Mouse (Mus musculus) kidney, postnatal 14 days (tissue): ENCODE measurements around the gene Chit1.

Experiments
- DNase-seq: peaks from one replicate; pipeline ENCODE4 v3.0.0; 2022; ENCODE audit warnings: mixed read lengths

Gene Chit1

DNA sequence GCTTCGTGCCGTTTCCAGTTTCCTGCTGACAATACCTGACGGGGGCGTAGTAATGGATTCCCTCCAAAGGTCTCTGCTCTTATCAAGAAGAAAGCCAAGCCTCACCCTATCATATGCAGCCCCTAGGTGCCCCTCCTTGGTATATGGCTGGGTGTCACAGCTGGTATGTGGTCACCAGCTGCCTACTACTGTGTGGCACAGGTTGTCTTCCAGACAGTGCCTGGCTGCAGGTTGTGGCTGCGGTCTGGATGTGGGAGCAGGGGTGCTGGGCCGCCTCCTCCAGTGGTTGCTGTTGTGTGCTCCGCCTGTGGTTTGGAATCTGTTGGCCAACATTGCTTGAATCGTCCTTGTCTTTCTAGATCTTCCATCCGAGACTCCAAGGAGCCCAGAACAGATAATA, 39.7 kb downstream of the Chit1 start:
- no peak for DNase-seq

DNA sequence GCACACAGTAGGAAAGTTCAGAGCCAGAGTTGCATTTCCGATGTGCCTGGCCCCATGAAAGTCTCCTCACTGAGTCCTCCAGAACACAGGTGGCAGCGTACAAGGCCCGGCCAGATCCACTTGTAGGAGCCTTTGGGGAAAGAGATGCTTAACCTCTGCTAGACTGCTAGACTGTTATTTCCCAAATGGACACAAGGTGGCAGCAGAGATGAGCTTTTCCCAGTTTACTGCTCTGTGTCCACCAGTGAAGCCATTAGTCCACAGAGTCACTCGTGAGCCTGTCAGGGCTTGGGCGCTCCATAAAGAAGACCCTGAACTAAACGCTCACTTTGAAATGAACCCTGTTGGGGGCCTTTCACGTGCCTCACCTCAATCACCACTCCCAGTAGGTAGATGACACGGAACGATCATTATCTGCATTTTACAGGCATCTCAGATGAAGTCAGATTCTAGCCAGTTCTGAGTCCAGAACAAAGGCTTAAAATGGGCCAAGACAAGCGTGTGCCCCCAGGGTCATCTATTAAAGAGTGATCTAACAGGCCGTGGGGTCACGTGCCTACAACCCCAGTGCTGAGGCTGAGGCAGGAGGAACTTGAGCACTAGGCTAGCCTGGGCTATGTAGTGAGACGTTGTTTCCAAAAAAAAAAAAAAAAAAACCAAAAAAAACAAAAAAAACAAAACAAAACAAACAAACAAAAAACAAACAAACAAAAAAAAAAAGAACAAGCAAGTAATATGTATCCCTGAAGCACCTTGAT, 40.8 kb downstream of the Chit1 start:
- DNase-seq: peak; percentile 85

DNA sequence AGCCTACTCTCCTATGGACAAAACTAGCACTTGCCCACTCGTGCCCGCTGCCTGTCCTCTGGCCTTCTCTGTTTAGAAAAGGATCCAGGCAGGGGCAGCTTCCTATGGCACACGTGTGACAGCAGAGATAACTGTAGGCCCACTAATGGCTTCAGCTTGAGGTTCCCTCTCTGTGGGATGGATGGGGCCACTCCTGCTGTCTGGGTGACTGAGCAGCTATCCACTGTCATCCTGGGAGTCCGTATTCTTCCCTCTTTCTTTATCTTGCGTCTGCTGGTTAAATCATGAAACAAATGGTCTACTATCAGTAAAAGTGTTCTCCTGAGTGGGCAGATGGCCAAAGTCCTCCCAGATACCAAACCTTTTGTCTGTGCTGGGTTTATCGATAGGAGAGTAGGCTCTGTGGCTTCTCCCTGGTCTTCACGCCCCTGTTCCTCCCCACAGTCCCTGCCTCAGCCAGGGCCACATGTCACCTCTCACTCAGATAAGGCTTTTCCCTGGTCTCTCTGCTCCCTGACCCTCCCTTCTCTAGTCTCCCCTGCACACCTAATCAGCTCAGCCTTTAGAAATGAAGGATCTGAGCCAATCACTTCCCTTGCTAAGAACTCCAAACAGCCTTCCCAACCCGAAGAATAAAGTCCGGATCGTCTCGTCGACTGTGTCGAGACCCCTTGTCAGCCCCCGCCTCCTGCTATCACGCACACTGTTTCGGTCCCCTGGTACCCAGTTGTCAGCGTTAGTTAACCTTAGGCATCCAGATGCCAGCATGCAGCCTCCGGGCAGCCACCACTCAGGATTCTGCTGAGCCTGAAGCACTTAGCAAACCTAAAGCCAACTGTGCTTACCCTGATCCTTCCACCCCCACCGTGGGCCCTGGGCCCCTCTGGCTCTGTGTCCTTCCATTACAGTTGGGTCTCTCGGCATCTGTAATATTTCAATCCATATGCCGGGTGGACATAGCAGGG, 41.9 kb downstream of the Chit1 start:
- no peak for DNase-seq

DNA sequence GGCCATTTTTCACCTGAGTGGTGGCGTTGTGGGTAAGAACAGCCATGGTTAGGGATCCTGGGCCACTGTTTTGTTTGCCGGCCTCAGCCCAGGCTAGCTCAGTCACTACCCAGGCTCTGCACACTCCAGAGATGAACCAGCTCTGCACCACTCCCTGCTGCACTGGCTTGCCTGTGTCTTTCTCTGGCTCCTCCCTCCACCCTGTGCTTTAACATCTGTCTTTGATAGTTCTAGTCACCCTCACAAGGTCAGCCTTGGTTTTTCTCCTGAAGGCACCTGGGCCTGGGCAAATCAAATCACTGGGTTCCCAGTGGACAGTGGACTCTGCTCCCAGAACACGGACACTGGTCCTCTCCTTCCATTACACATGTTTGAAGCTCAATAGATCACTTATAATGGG, 43.1 kb downstream of the Chit1 start:
- no peak for DNase-seq

DNA sequence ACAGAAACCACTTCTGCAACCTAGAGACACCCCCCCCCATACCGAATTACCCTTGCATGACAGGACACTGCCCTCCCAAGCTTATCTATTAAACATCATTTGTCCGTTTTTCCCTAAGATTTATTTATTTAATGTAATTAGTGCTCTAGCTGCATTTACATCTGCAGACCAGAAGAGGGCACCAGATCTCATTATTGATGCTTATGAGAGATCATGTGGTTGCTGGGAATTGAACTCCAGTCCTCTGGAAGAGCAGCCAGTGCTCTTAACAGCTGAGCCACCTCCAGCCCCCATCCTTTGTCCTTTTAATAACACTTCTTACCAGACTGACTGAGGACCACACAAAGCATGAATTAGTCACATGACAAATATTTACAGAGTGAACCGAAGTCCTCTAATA, 43.6 kb downstream of the Chit1 start:
- no peak for DNase-seq

DNA sequence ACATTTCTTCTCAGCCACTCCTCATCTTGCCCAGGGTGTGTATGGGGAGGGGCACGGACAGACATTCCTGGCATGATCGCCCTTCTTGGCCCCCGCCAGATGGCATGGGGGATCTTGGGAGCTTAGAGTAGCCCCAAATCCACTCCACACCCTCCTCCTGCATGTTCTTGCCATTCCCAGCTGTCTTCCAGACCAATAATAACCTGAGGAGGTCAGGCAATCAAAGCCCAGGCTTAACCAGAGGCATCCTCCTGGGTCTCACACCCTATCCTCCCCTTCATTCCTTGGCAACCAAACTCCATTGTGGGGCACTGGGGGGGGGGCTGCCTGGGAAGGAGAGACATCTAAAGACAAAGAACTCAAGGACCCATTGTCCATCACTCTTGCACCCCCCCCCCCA, 49.4 kb downstream of the Chit1 start:
- DNase-seq: no peak

DNA sequence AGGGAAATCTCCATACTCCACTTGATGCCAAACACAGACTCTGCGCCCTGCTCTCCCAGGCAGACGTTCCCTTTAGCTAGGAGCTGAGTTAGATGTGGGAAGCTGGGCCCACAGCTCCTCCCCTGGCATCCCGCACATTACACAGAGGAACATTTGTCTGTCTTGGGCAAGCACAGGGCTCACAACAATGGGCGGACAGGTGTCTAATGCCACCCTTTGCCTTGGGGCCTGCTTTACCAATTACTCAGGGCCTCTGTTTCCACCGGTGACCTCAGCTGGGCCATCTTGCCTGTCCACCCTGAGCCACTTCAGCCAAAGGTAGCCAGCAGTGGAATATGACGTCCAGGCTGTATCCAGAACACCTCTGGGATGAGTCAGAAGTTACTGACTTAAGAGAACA, 50.4 kb downstream of the Chit1 start:
- DNase-seq: no peak

DNA sequence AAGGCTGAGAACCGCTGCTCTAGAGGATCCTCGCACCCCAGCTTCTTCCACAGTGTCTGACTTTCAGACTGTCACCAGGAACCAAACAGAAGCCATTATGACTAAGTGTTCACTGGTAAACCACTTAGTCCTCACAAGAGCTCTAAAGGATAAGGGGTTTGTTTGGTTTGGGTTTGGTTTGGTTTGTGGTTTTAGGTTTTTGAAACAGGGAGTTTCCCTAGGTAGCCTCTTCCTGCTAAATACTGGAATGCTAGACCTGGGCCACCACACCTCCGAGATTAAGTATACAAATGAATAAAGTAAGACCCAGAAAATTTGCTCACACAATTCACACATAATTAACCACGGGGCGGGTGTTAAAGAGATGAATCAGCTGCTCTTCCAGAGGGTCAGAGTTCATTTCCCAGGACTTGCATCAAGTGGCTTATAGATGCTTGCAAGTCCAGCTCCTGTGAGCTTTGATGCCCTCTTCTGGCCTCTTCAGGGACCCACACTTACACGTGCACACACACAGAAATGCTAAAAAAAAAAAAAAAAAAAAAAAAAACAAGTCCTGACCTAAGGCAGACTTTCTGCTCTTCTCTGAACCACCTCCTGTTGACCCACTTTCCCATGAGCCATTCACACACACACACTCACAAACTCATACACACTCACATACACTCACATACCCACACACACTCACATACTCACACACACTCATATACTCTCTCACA, 51.6 kb downstream of the Chit1 start:
- DNase-seq: no peak

DNA sequence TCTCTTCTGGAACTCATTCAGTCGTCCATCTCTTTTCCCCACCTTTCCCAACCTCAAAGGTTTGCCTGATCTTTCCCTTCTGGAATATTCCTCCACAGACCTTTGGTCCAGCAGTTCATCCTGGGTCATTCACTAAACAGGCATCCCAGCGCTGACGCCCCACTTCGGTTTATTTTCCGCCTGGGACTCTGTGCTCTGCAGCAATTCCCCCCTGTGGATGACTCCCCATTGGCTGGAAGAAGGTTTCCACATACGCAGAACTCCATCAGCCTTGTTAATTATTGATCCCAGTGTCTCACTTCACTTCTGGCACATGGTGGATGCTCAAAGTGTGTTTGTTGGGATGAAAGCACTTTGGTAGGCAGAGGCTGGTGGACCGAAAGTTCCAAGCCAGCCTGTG, 52.4 kb downstream of the Chit1 start:
- DNase-seq: peak; percentile 13

DNA sequence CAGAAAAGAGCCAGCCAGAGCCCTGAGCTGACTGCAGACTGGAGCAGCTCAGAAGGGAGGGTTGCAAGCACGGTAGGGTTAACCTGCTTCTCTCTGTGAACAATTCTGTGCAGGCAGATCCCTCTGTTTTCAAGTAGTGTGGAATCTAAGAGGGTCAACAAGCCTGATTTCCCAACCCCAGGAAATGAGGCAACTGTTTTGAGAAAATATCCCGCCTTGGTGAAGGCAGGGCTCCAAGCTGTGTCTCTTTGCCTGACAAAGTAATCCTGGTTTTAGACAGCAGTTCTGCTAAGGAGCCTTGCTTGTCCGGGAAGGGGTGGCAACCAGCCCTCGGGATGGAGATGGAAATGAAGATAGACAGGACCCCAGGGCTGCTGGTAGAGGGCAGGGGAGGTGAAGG, 53.4 kb downstream of the Chit1 start:
- DNase-seq: no peak

DNA sequence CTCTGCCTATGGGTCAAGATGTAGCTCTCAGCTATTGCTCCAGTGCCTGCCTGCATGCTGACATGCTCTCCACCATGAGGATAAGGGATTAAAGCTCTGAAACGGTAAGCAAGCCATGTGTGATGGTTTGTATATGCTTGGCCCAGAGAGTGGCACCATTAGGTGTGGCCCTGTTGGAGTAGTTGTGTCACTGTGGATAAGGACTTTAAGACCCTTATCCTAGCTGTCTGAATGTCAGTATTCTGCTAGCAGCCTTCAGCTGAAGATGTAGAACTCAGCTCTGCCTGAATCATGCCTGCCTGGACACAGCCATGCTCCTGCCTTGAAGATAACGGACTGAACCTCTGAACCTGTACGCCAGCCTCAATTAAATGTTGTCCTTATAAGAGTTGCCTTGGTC, 55.5 kb downstream of the Chit1 start:
- no peak for DNase-seq

DNA sequence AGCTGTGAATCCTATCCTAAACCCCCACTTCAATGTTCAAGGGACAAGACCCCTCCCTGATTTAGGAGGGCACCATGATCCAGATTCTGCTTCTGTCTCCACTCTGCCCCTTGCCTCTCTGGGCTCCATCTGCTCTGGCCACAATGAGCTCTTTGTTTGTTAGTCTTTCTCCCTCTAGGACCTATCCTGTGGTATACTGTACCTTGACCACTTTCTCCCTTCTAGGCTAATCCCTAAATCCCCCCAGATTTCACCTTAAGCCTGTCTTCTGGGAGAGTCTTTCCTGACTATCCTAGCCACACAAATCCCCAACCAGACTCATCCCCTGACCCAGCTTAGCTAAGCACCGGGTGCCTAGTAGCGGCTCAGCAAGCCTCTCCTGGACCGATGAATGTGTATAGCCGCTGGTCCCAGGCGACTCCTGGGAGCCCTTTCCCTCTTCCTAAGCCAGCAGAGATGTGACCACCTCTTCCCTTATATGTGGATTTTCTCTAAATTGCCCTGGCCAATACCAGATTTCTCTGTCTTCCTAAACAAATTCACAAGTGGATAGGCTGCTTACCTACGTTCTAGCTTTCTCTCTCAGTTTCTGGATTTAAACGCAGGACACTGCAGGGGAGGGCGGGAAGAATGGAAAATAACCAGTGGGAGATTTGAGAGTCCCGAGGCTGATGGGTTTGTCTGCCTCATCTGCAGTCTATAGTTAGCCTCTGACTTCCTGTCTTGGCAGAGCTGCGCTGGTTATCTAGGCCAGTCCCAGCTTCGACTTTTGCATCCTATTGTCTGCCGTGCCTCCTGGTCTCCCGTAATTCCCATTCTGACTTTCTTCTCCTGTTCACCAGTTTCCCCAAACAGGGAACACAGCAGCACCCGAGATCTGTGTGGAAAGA, 56.6 kb downstream of the Chit1 start:
- no peak for DNase-seq

DNA sequence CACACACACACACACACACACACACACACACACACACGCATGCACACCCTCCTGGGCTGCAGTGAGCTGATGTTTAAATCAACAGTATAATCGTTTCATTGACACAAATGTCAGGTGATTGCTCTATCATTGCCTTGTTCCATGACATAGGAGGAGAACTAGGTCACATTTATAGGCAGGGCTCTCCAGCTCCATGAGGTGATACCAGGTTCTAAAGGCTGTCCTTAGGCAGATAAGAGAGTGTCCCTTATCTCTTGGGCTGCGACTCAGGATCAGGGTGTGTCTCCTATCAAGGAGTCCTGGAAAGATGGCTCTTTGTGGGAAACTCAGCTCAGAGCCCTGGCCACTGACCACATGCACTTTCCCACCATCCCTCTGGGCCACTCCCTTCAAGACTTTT, 57.5 kb downstream of the Chit1 start:
- no peak for DNase-seq

DNA sequence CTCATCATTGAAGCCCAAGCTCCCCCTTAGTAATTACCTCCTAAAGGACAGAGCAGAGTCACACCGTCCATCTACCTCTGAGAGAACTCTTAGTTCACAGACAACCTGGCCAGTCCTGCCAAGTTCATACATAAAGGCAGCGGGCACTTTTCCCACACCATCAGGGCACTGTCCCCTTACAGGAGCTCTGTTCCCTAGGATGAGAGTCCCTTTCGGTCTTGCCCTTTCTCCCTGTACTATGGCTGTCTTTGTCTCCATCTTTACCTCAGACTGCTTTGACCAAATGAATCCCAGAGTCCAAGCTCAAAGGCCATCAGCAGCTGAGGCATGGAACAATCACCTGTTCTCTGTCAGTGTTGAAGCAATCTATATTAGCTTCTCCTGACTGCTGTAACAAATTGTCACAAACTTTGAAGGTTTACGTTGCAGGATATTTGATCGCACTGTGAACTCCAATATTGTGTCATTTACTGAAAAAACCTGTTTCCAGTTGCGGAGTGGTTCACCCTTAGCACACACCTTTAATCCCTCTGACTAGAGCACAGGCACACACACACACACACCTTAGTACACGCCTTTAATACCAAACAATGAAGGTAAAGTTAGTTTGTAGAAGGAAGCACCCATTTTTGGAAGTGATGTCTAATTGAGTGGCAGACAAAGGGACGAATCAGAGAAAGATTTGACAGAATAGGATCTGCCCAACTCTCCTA, 58.1 kb downstream of the Chit1 start:
- DNase-seq: no peak

DNA sequence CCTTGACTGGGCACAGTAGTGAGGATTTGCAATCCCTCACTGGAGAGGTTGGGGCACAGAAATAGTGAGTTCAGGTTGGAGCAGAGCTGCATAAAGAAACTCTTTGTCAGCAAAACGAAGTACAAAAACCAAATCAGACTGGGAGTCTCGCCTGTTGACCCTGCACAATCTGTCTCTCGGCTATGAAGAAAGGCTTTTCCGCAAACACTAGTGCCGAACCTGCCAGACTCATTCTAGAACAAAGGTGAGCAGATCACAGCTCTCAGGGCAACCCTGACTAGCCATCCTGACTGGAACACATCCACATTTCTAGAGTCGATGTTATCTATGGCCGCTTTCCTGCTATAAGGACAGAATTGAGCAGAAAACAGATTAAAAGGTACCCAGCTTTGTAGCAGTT, 62.0 kb downstream of the Chit1 start:
- DNase-seq: no peak

DNA sequence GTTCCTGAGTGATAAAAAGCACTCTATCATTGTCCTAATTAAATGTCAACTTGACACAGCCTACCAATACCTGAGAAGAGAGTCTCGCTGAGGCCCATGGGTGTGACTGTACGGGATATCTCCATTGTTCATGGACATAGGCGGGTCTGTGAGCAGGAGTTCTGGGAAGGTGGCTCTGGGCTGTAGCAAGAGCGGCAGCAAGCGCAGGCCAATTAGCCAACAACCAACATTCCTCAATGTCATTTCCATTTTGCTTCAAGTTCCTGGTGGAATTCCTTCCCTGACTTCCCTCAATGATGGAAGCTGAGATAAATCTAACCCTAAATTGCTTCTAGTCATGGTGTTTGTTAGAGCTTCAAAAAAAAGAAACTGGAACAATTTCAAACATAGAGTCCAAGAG, 66.9 kb downstream of the Chit1 start:
- no peak for DNase-seq

DNA sequence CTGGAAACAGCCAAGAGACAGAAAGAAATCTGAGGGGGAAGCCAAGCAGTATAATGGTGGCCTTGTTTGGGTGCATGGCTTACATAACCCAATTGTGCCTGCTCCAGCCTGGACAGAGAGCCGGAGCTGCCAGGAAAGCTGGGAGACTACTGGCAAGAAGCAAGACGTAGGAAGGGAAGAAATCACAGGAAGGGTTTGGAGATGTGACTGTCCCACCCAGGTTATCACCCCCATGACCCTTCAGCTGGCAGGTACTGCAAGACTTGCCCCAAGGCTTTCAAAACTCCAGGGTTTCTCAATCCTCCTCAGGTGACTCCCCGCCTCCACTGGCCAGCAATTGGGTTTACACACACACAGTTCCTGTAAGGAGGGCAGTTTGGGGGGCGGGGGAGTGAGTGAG, 71.0 kb downstream of the Chit1 start, which contains the start of gene Chil1:
Chil1 (plus strand) TSS at position 152 of the 400 bp plus-strand sequence.
- no peak for DNase-seq

DNA sequence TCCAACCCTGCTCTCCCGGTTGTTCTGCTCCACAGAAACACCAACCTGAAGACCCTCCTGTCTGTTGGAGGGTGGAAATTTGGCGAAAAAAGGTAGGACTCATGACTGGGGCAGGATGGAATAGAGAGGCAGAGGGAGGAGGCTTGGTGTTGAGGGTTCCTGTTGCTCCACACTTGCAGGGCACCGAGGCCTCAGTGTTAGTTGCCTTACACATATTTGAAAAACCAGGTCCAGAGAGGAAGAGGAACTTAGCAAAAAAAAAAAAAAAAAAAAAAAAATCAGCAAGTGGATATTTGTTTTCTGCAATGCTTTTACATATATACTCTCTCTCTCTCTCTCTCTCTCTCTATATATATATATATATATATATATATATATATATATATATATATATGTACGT, 73.0 kb downstream of the Chit1 start:
- no peak for DNase-seq

DNA sequence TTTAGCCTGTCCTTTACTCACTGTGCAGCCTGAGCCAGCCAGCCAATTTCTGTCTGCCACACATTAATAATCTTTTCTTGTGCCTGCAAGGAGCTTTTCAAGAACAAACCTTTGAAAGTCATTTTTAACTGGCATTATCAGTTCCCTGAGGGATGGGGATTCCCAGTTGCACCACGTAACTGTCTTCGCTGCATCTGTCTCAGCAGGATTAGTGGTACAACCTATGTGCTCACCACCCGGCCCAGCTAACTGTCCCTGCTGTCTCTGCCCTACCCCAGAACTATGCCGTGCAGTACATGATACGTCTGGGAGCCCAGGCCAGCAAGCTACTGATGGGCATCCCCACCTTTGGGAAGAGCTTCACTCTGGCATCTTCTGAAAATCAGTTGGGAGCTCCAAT, 77.2 kb downstream of the Chit1 start:
- no peak for DNase-seq

DNA sequence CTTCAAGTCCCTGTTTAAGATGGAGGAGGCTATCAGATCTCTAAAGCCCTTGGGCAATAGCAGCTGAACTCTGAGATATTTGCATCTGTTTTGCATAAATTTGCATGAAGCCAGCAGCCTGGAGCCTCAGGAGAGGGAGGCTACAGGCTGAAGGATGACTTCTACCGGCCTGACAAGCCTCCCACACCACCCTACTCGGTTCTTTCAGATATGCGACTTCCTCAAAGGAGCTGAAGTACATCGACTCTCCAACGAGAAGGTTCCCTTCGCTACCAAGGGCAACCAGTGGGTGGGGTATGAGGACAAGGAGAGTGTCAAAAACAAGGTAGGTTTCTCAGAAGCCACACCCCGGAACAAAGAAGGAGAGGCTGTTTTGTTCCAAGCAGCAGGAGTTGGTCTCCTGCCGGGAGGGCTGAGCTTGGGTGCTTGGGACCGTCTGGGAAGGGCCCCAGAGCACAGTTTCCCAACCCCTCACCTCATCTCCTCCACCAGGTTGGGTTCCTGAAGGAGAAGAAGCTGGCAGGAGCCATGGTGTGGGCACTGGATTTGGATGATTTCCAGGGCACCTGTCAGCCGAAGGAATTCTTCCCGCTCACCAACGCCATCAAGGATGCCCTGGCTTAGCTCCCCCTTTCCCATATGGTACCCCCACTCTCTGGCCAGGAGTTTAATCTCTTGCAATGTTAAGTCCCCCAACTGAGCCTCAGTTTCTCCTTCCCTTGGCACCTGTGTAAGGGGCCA, 78.1 kb downstream of the Chit1 start:
- DNase-seq: no peak

DNA sequence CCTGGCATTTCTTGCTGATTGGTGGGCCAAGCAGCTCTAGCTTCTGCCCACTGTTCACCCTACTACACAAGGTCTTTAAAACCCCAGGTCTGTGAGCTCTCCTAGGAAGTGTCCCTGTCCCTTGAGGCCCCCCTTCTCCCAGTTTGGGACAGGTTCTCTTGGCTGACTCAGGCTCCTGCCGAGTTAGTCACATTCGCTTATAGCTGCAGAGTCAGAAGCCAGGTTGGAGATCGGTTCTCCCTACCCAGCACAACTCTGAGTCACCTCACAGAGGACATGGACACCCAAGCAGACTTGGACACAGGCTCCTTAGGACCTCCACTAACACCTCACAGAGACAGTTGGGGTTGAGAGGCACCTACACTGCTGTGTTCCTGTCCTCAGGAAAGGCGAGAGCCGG, 80.2 kb downstream of the Chit1 start:
- DNase-seq: no peak
